In the genomic region with DNA sequence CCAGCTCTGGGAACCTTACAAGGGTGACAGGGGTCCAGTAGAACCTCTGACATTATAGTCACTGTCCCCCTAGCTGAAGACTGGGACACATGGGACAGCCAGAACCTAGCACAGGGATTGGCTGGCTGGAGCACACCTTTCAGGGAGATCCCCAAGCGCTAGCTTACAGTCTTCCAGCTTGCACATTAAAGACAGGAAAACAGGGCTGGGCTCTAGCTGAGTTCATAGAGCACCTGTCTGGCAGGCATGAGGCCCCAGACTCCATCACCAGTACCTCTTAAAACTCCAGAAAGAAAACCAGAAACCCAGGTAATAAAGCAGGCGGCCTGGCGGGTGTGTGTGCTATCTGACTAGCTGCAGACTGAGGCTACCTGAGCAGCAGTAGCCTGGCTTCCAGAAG, we compare ENCODE assay signal across 8 mouse cellular contexts. TPM values are rescaled to one million over a fixed set of nuclear protein-coding genes. Genes with fewer than 3 reads are reported as not detected.
A peak's percentile ranks its signal among the peaks of the same experiment; 100 is the strongest.
DNase-seq lines count a peak whose midpoint lies in the region; ATAC-seq lines count a peak whose summit lies in the region.

No protein-coding gene starts in this region.

- DNase-seq in heart, postnatal 36 days: no peak
- DNase-seq in retina, postnatal 1 day: no peak
- DNase-seq in urinary bladder, postnatal 36 days (ENCODE audit: low spot score in 2 of 2): no peak
- DNase-seq in right cerebral cortex, postnatal 14 days: no peak

- no peaks in the 10 kb centered on the region for H3K9me3 ChIP-seq in heart, embryonic 15.5 days (replicated peaks)
- H3K9me3 ChIP-seq in hindbrain, embryonic 13.5 days: no peaks in the 10 kb centered on the region
- H3K9me3 ChIP-seq in midbrain, embryonic 12.5 days: no peaks in the 10 kb centered on the region

- peaks cover 30% of the 10 kb centered on the region for H3K36me3 ChIP-seq in heart, embryonic 15.5 days
- peaks cover 34% of the 10 kb centered on the region for H3K36me3 ChIP-seq in hindbrain, embryonic 13.5 days
- peaks cover 52% of the 10 kb centered on the region for H3K36me3 ChIP-seq in midbrain, embryonic 12.5 days

- peaks cover 74% of the 10 kb centered on the region for H3K4me1 ChIP-seq in heart, embryonic 15.5 days (replicated peaks)
- H3K4me1 ChIP-seq in brown adipose tissue, adult 24 weeks (ENCODE audit: control insufficient read depth, insufficient read depth, insufficient read length, low read length): peaks cover 30% of the 10 kb centered on the region
- peaks cover 76% of the 10 kb centered on the region for H3K4me1 ChIP-seq in hindbrain, embryonic 13.5 days (replicated peaks)
- peaks cover 51% of the 10 kb centered on the region for H3K4me1 ChIP-seq in midbrain, embryonic 12.5 days

- H3K4me3 ChIP-seq in heart, embryonic 15.5 days: peak overlapping the region; percentile 96
- H3K4me3 ChIP-seq in brown adipose tissue, adult 24 weeks (ENCODE audit: insufficient read depth, low read depth, low read length): peak overlapping the region; percentile 78
- peak overlapping the region; percentile 90 for H3K4me3 ChIP-seq in hindbrain, embryonic 13.5 days
- H3K4me3 ChIP-seq in midbrain, embryonic 12.5 days: peak overlapping the region; percentile 97

- intact Hi-C loops in heart, postnatal 36 days (cut with DNase I): loop anchor here (1.0 kb wide), 1 partner anchor 8 kb away; no protein-coding TSS in a partner anchor

- H3K9ac ChIP-seq in heart, embryonic 15.5 days: peak overlapping the region; percentile 97
- H3K9ac ChIP-seq in hindbrain, embryonic 13.5 days: peak overlapping the region; percentile 99
- peak overlapping the region; percentile 50 for H3K9ac ChIP-seq in midbrain, embryonic 12.5 days (replicated peaks)

- 85% methylated on average over 3 of the region's 3 CpGs for WGBS in heart, embryonic 15.5 days
- WGBS in hindbrain, embryonic 13.5 days: 92% methylated on average over 3 of the region's 3 CpGs
- 100% methylated on average over 3 of the region's 3 CpGs for WGBS in midbrain, embryonic 12.5 days

- peak overlapping the region; percentile 74 for H3K4me2 ChIP-seq in heart, embryonic 15.5 days
- H3K4me2 ChIP-seq in hindbrain, embryonic 13.5 days: peak overlapping the region; percentile 98
- peak overlapping the region; percentile 94 for H3K4me2 ChIP-seq in midbrain, embryonic 12.5 days (replicated peaks)

- no peak for ATAC-seq in heart, embryonic 15.5 days (replicated peaks; ENCODE audit: insufficient number of reproducible peaks, insufficient read depth, low FRiP score, low read depth)
- no peak for ATAC-seq in hindbrain, embryonic 13.5 days (ENCODE audit: low FRiP score)
- no peak for ATAC-seq in midbrain, embryonic 12.5 days (ENCODE audit: low FRiP score, low read depth)

- no peaks in the 10 kb centered on the region for H3K27me3 ChIP-seq in heart, embryonic 15.5 days
- H3K27me3 ChIP-seq in hindbrain, embryonic 13.5 days: no peaks in the 10 kb centered on the region
- no peaks in the 10 kb centered on the region for H3K27me3 ChIP-seq in midbrain, embryonic 12.5 days

- peak overlapping the region; percentile 97 for H3K27ac ChIP-seq in heart, embryonic 15.5 days
- peak overlapping the region; percentile 90 for H3K27ac ChIP-seq in brown adipose tissue, adult 24 weeks (replicated peaks; ENCODE audit: low read depth, low read length)
- H3K27ac ChIP-seq in hindbrain, embryonic 13.5 days: no peak overlapping the region
- no peak overlapping the region for H3K27ac ChIP-seq in midbrain, embryonic 12.5 days (replicated peaks)

RNA-seq across cellular contexts. Expression of gene Mknk2, which starts 4.2 kb away (rescaled TPM):
- polyA plus RNA-seq in heart, embryonic 15.5 days (2015; fragmentation: Nextera tagmentation; extraction: Ambion mirVana): 70.8 and 99.5 TPM in 2 replicates
- total RNA-seq in heart, postnatal 36 days (2021): 100 to 1,000 TPM; 223 to 233 TPM
- polyA plus RNA-seq in brown adipose tissue, adult 24 weeks (2012; ENCODE audit: insufficient read depth, insufficient read length, missing spikeins): 313 and 519 TPM in 2 replicates
- polyA plus RNA-seq in hindbrain, embryonic 13.5 days (2015; fragmentation: Nextera tagmentation; extraction: Ambion mirVana): 55.4 and 56.2 TPM in 2 replicates
- polyA plus RNA-seq in midbrain, embryonic 12.5 days (2016; fragmentation: Nextera tagmentation; extraction: Ambion mirVana): 83.6 and 86.5 TPM in 2 replicates

RNA-seq across cellular contexts. Expression of gene Btbd2, which starts 16.8 kb away (rescaled TPM):
- polyA plus RNA-seq in heart, embryonic 15.5 days (2015; fragmentation: Nextera tagmentation; extraction: Ambion mirVana): 45.4 and 64.8 TPM in 2 replicates
- 10 to 100 TPM; 45.5 to 46.8 TPM for total RNA-seq in heart, postnatal 36 days (2021)
- 20.6 and 33.9 TPM in 2 replicates for polyA plus RNA-seq in brown adipose tissue, adult 24 weeks (2012; ENCODE audit: insufficient read depth, insufficient read length, missing spikeins)
- 75.7 and 77.8 TPM in 2 replicates for polyA plus RNA-seq in hindbrain, embryonic 13.5 days (2015; fragmentation: Nextera tagmentation; extraction: Ambion mirVana)
- 82.7 and 95.3 TPM in 2 replicates for polyA plus RNA-seq in midbrain, embryonic 12.5 days (2016; fragmentation: Nextera tagmentation; extraction: Ambion mirVana)

RNA-seq across cellular contexts. Expression of gene Mob3a, which starts 28.1 kb away (rescaled TPM):
- polyA plus RNA-seq in heart, embryonic 15.5 days (2015; fragmentation: Nextera tagmentation; extraction: Ambion mirVana): 22.1 and 33.6 TPM in 2 replicates
- total RNA-seq in heart, postnatal 36 days (2021): 1 to 10 TPM; 5.3 to 6.7 TPM
- 5.2 and 12.0 TPM in 2 replicates for polyA plus RNA-seq in brown adipose tissue, adult 24 weeks (2012; ENCODE audit: insufficient read depth, insufficient read length, missing spikeins)
- polyA plus RNA-seq in hindbrain, embryonic 13.5 days (2015; fragmentation: Nextera tagmentation; extraction: Ambion mirVana): 51.8 and 56.8 TPM in 2 replicates
- polyA plus RNA-seq in midbrain, embryonic 12.5 days (2016; fragmentation: Nextera tagmentation; extraction: Ambion mirVana): 60.4 and 67.0 TPM in 2 replicates

RNA-seq across cellular contexts. Expression of gene Izumo4, which starts 28.3 kb away (rescaled TPM):
- polyA plus RNA-seq in heart, embryonic 15.5 days (2015; fragmentation: Nextera tagmentation; extraction: Ambion mirVana): 10.4 and 14.6 TPM in 2 replicates
- total RNA-seq in heart, postnatal 36 days (2021): 1 to 10 TPM; 2.5 to 2.9 TPM
- polyA plus RNA-seq in brown adipose tissue, adult 24 weeks (2012; ENCODE audit: insufficient read depth, insufficient read length, missing spikeins): 2.5 and 5.0 TPM in 2 replicates
- 36.4 and 42.8 TPM in 2 replicates for polyA plus RNA-seq in hindbrain, embryonic 13.5 days (2015; fragmentation: Nextera tagmentation; extraction: Ambion mirVana)
- polyA plus RNA-seq in midbrain, embryonic 12.5 days (2016; fragmentation: Nextera tagmentation; extraction: Ambion mirVana): 24.9 and 29.9 TPM in 2 replicates

RNA-seq across cellular contexts. Expression of gene Csnk1g2, which starts 51.1 kb away (rescaled TPM):
- 78.2 and 112 TPM in 2 replicates for polyA plus RNA-seq in heart, embryonic 15.5 days (2015; fragmentation: Nextera tagmentation; extraction: Ambion mirVana)
- 100 to 1,000 TPM; 111 to 119 TPM for total RNA-seq in heart, postnatal 36 days (2021)
- polyA plus RNA-seq in brown adipose tissue, adult 24 weeks (2012; ENCODE audit: insufficient read depth, insufficient read length, missing spikeins): 50.9 and 67.7 TPM in 2 replicates
- polyA plus RNA-seq in hindbrain, embryonic 13.5 days (2015; fragmentation: Nextera tagmentation; extraction: Ambion mirVana): 98.5 and 102 TPM in 2 replicates
- 180 and 194 TPM in 2 replicates for polyA plus RNA-seq in midbrain, embryonic 12.5 days (2016; fragmentation: Nextera tagmentation; extraction: Ambion mirVana)

Comparison
In these comparisons a context has a peak if more than half of its experiments do, and no peak if none do; other contexts are left out.
1. H3K27ac ChIP-seq: peak in heart, embryonic 15.5 days (single experiment) and brown adipose tissue, adult 24 weeks (single experiment); none in hindbrain, embryonic 13.5 days (single experiment) and midbrain, embryonic 12.5 days (single experiment).
2. Peak in every context shown above with its lines, with median percentiles within 50 percentile points of each other: H3K4me2 ChIP-seq, H3K4me3 ChIP-seq and H3K9ac ChIP-seq.